Mouse (Mus musculus) testis, adult 2 months (tissue): ENCODE measurements around the gene Cpsf7. TPM values are rescaled to one million over a fixed set of nuclear protein-coding genes. Genes with fewer than 3 reads are reported as not detected.

ENCODE experiments used
- H3K27ac ChIP-seq: fragments of 200-500 bp; 2 replicates; pipeline ENCODE4 v1.5.1; 2012; ENCODE audit warnings: low read depth, low read length; ENCODE audit not compliant: control insufficient read depth, insufficient read depth
- H3K27me3 ChIP-seq: fragments of 200-500 bp; 2 replicates; pipeline ENCODE4 v1.6.1; 2012; ENCODE audit warnings: mild to moderate bottlenecking, low read length, moderate library complexity; ENCODE audit not compliant: control insufficient read depth, insufficient read depth
- H3K36me3 ChIP-seq: fragments of 200-500 bp; 2 replicates; pipeline ENCODE4 v1.6.1; 2012; ENCODE audit warnings: mild to moderate bottlenecking, low read length; ENCODE audit not compliant: control insufficient read depth, insufficient read depth
- H3K4me1 ChIP-seq: fragments of 200-500 bp; 2 replicates; pipeline ENCODE4 v1.6.1; 2012; ENCODE audit warnings: low read length; ENCODE audit not compliant: control insufficient read depth, insufficient read depth
- H3K4me3 ChIP-seq: fragments of 200-500 bp; 2 replicates; pipeline ENCODE4 v1.5.1; 2012; ENCODE audit warnings: low read depth, mild to moderate bottlenecking, low read length, moderate library complexity, mixed read lengths; ENCODE audit not compliant: control insufficient read depth
- CTCF ChIP-seq: fragments of 200-500 bp; IDR thresholded peaks from 2 replicates; pipeline ENCODE4 v1.5.1; 2012; ENCODE audit warnings: low read depth, mild to moderate bottlenecking, inconsistent platforms, low read length, moderate library complexity; ENCODE audit not compliant: control insufficient read depth, insufficient read depth, insufficient replicate concordance
- POLR2A ChIP-seq: fragments of 200-500 bp; IDR thresholded peaks from 2 replicates; pipeline ENCODE4 v1.6.1; 2012; ENCODE audit warnings: low read depth, mild to moderate bottlenecking, inconsistent platforms, low read length, moderate library complexity; ENCODE audit not compliant: control insufficient read depth
- polyA plus RNA-seq: library from polyadenylated mRNA; depleted of rRNA; stranded (reverse); fragments of >200 nt; gene quantifications from 2 replicates; pipeline ENCODE4 v1.2.3, GENCODE M21; 2012; rRNA removed

The Cpsf7 gene
- polyA plus RNA-seq: 30.4 and 33.1 TPM in 2 replicates

GRCm38 (mm10) chr19:10525106-10525901 is at the start of gene Cpsf7:
Gene Cpsf7 (plus strand): TSS chr19:10525266.
- Histone ChIP-seq H3K27ac (peak within 1 kb of the TSS; percentile 97), H3K4me1 (peaks cover 2% of the 10 kb centered on the region; the same call in 1 of the 2 replicates), H3K4me3 (peak within 1 kb of the TSS; percentile 95), H3K36me3 (peaks cover 3% of the 10 kb centered on the region; the same call in 1 of the 2 replicates), H3K27me3 (no peaks in the 10 kb centered on the region)
- TF ChIP-seq CTCF (no peak), POLR2A (peak; percentile 62; the same call in 1 of the 2 replicates)

- H3K4me3 ChIP-seq: no peak overlapping the region
- H3K27ac ChIP-seq: no peak overlapping the region
- H3K36me3 ChIP-seq: no peaks in the 10 kb centered on the region; the same call in 1 of the 2 replicates
- peaks cover 8% of the 10 kb centered on the region for H3K4me1 ChIP-seq
- TF ChIP-seq CTCF (no peak), POLR2A (no peak)
- H3K27me3 ChIP-seq: no peaks in the 10 kb centered on the region
Measured at GRCm38 (mm10) chr19:10479541-10479940, 45.5 kb upstream of the Cpsf7 start.

GRCm38 (mm10) chr19:10482703-10483102 is 42.4 kb upstream of the Cpsf7 start, which contains the start of gene Ppp1r32:
Gene Ppp1r32 (minus strand): TSS chr19:10482928.
- Histone ChIP-seq H3K4me1 (peaks cover 8% of the 10 kb centered on the region), H3K4me3 (peak within 1 kb of the TSS; percentile 77), H3K27me3 (no peaks in the 10 kb centered on the region), H3K36me3 (no peaks in the 10 kb centered on the region; the same call in 1 of the 2 replicates), H3K27ac (0 out of 2 replicates have a peak within 1 kb of the TSS, but pooled peaks have one; percentile 10)
- TF ChIP-seq CTCF (no peak), POLR2A (peak; percentile 92; the same call in 1 of the 2 replicates)

DNA sequence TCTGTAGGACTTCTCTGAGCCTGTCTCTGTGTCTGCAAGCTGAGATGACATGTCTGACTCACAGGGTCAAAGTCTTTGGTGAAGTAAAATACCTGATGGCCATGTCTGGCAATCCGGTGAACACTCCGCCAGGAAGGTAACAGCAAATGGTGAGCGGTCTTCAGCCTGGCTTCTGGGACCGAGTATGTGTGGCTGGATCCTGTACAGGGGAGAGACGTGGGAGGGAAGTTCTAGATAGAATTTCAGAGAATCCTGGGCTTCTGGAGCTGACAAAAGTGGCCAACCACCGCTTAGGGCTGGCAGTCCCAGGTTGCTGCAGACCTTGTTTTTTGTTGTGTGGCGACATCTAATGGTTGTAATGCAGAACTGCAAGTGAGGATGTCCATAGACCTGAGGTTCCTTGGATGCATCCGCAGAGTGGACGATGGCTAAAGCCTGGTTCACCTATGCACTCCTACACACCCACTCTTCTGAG is 38.8 kb upstream of the Cpsf7 start:
- peaks cover 8% of the 10 kb centered on the region for H3K4me1 ChIP-seq
- H3K36me3 ChIP-seq: no peaks in the 10 kb centered on the region
- no peak overlapping the region for H3K4me3 ChIP-seq
- H3K27me3 ChIP-seq: no peaks in the 10 kb centered on the region
- TF ChIP-seq CTCF (peak; percentile 77), POLR2A (no peak)
- no peak overlapping the region for H3K27ac ChIP-seq

- Histone ChIP-seq H3K27me3 (no peaks in the 10 kb centered on the region), H3K27ac (no peak overlapping the region), H3K4me1 (no peaks in the 10 kb centered on the region), H3K36me3 (no peaks in the 10 kb centered on the region), H3K4me3 (no peak overlapping the region)
- TF ChIP-seq CTCF: no peak
- no peak for TF ChIP-seq POLR2A
Measured at GRCm38 (mm10) chr19:10495670-10496069, 29.4 kb upstream of the Cpsf7 start.

DNA sequence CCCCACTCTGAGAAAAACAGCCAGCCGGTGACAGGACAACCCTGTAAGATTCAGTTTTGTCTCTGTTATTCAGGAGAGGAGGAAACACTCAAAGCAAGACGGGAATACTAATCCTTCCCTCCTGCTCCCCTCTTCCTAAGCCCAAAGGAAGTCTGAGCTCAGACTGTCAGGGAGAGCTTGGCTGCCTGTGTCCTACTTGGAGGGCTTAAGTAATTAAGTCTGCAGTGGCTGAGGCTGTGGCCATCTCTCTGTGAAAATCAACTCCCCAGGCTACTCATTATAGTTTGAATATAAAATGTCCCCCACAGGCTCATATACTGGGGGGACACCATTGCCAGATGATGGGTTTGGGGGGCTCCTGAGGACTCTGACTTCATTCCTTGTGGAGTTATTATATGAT is 28.1 kb upstream of the Cpsf7 start:
- no peak overlapping the region for H3K4me3 ChIP-seq
- TF ChIP-seq CTCF (no peak), POLR2A (no peak)
- no peaks in the 10 kb centered on the region for H3K4me1 ChIP-seq
- no peaks in the 10 kb centered on the region for H3K36me3 ChIP-seq
- no peaks in the 10 kb centered on the region for H3K27me3 ChIP-seq
- no peak overlapping the region for H3K27ac ChIP-seq

GRCm38 (mm10) chr19:10497512-10498160 is 27.4 kb upstream of the Cpsf7 start:
- TF ChIP-seq CTCF (no peak), POLR2A (no peak)
- no peaks in the 10 kb centered on the region for H3K4me1 ChIP-seq

More at GRCm38 (mm10) chr19:10497512-10498160, 27.4 kb upstream of the Cpsf7 start:
- no peaks in the 10 kb centered on the region for H3K36me3 ChIP-seq
- no peak overlapping the region for H3K4me3 ChIP-seq
- H3K27me3 ChIP-seq: no peaks in the 10 kb centered on the region
- H3K27ac ChIP-seq: no peak overlapping the region
